Mouse (Mus musculus): ENCODE data around the gene Car3. TPM values are rescaled to one million over a fixed set of nuclear protein-coding genes. Genes with fewer than 3 reads are reported as not detected.

The Car3 gene
- polyA plus RNA-seq (2014; fragmentation: Illumina TruSeq; extraction: RNeasy Lipid Tissue Mini Kit (QIAGEN cat#74804); ENCODE audit: low read depth, low replicate concordance), result 3,855 TPM

DNA sequence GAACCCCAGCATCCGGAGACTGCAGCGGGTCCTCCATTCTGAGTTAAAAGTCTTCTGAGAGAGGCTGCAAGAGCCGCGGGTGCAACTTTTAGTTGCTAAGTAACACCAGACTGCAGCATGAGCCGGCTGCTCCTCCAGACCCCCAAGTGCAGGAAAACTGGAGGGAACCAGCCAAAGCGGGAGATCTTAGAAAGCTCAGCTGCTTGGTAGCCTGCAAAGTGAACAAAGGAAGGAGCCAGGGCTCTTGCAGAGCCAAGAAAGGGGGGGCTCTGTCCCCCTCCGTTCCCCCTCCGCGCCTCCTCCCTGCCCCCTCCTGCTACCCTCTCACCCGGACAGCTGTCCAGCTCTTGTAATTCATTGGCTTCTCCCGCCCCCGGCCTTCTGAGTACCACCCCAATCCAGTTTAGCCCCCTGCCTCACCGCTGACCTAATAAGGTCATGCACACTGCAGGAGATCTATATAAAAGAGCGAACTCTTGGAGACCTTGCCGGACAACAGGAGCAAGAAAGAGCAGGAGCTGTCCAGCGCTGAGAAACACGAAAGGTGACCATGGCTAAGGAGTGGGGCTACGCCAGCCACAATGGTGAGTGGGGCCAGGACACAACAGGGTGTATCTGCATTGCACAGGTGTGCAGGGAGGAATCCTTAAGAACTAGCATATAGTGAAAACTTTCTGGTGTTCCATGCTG is at the start of gene Car3:
Gene Car3 (plus strand): TSS at position 491 of the 690 bp plus-strand sequence.

DNA sequence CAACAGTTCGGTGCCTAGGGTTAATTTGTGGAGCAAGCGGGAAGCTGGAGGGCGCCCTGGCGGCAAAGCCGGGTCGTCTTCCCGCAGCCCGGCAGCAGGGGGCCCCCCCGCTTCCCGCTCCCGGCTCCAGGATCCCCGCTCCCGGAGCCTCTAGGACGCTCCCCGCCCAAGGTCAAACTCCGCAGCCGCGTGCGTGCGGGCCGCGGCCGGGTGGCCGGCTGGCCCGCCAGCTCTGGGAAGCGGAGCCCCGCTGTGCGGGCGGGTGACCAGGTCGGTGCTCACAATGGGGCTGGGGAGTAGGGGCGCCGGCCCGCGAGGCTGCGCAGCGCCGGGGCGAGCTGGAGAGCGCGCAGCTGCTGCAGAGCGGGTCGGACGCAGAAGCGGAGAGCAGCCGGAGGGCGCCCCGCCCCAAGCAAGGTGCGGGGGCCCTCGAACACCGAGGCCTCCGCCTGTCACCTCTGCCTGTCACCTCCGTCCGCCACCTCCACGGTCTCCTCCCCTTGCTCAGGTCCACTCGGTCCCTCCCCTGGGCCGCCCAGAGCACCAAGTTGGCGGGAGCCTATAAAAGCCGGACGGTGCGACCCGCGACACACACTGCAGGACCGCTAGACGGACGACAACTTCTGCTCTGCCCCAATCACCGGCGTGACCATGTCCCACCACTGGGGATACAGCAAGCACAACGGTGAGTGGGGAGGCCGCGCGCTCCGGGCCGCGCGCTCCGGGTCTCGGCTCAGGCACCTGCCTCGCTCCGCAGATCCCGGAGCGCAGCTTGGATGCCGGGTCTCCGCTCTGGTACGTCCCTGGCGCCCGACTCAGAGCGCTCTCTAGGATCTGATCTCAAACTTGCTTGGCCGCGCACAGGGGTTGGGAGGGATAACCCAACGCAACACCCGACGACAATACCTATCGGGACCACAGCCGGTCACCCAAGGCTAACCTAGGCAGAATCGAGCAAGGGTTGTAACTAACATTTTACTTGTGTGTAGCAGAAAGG is 23.1 kb downstream of the Car3 start, which contains the start of gene Car2:
Gene Car2 (plus strand): TSS at position 172 of the 997 bp plus-strand sequence.

Other genes with a start within 250 kb of the Car3 start
- 0.98 TPM for gene Car13, start 221.8 kb upstream of the Car3 start, polyA plus RNA-seq (2014; fragmentation: Illumina TruSeq; extraction: RNeasy Lipid Tissue Mini Kit (QIAGEN cat#74804); ENCODE audit: low read depth, low replicate concordance)
- 14.9 TPM for gene Car1, start 55.1 kb upstream of the Car3 start, polyA plus RNA-seq (2014; fragmentation: Illumina TruSeq; extraction: RNeasy Lipid Tissue Mini Kit (QIAGEN cat#74804); ENCODE audit: low read depth, low replicate concordance)
- gene Car2, start 22.8 kb downstream of the Car3 start, polyA plus RNA-seq (2014; fragmentation: Illumina TruSeq; extraction: RNeasy Lipid Tissue Mini Kit (QIAGEN cat#74804); ENCODE audit: low read depth, low replicate concordance), result 10.4 TPM